Mouse (Mus musculus) cerebellum, adult 18-20 months (tissue): ENCODE measurements around the gene Fap.

Experiments
- DNase-seq, 2 experiments: peaks; one replicate each; pipeline ENCODE4 v3.0.0; 2021

The Fap gene

GRCm38 (mm10) chr2:62517790-62518189 is 56.1 kb downstream of the Fap start:
- no peak for DNase-seq

- DNase-seq: no peak
Measured at GRCm38 (mm10) chr2:62514477-62514876, 59.4 kb downstream of the Fap start.

DNA sequence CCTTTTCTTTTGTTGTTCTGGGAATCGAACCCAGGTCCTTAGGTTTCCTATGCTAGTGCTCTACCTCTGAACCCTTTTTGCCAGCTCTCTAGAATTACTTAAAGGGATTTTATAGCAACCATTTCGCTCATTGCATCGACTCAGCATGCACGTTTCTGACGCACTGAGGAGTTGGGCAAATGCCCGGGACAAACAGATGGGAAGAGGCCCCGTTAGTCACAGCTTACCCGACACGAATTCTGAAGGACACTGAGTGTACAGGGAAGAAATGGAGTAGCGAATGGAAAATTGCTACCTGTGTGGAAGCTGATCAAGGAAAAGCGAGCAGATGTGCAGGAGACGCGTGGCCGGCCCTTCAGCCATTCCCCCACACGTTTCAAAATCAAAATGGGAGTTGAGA is 60.4 kb downstream of the Fap start:
- DNase-seq: peak; percentile 44 to 58

DNA sequence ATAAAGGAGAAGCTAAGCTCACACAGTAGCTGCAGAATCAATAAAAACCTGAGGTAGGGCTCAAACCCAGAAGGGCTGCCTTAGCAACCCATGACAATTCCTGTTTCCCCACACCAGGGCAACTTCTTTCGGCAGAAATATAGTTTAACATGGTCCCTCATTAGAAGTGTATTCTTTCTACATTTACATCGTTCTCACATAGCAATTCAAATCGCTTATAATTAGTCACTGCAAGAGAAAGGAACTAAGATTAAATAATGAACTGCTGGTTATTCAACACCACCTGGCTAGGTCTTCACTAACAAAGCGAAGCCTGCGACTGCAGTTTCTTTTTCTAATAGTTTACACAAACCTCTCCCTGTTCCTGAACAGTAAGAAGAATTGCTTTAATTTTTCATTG is 66.7 kb downstream of the Fap start:
- DNase-seq: no peak

GRCm38 (mm10) chr2:62506441-62506840 is 67.4 kb downstream of the Fap start:
- no peak for DNase-seq

DNA sequence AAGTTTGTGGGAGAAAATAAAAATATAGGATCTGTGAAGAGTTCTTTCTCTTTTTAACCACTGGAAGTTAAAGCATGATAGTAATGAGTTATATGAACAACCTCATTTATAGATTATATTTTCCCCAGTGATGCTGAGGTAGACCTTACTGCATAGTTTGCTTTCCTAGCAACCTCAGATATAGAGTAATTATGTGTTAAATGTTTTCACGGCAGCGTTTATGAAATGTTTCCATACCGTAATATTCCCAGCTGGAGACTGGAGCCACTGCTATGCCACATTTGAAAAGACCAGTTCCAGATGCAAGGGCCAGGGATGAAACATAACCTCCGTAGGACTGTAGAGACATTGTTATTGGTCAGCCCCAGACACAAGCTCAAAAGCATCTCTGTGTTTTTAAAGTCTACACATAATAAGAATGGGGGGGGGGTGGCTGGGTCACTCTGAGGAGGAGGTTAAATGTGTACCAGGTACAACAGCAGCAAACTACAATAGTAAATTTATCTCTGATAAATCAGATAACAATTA is 69.5 kb downstream of the Fap start:
- no peak for DNase-seq

DNA sequence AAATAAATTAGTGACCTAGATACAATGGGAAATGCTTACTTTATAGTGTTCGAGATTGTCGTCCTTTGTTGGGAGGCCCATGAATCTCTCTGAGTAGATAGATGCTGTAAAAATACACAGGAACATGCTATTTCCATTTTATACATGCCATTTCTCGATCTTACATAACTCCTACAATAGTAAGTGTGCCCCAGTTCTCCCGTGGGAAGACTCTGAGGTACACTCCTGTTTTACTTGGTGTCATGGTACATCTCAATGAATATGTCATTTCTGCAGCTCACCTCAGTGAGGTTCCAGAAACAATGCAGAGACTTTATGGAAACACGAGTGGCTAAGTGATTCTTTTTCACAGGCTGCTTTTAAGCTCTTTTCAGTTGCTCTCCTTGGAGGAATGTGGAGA is 70.5 kb downstream of the Fap start:
- DNase-seq: no peak

DNA sequence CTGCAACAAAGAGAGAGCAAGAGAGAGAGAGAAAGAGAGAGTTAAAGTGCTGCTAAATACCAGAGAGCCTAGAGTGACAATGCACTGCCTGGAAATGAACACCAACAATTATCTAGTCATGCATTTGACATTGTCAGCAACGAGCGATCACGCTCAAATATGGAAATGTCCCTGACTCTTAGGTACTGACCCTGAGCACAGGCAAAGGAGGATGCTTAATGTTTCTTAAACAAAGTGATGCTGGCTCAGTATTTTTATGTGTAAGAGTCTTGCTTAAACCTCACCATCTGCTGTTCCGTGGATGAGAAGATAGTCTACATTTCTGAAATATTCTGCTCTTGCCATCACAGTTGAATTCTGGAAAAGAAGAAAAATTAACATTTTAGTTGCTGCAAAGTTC is 71.4 kb downstream of the Fap start:
- DNase-seq: no peak

DNA sequence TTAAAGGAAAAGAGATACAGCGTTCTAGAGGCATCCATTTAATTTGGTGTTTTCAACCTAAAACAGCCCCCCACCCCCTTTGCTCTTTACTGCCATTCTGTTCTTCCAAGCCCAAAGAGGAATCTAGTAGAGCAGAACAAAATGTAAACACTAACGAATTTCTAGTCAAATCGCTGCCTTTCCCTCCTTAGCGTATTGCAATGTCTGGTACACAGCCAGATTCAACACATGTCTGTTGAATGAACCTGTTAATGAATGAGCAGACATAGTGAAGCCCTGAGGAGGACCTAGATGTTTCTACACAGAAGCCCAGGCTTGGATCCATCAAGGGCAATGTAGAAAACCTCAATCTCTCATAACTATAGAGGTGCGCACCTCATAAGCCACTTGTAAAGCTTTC is 75.1 kb downstream of the Fap start:
- no peak for DNase-seq

GRCm38 (mm10) chr2:62498086-62498485 is 75.8 kb downstream of the Fap start:
- DNase-seq: no peak

DNA sequence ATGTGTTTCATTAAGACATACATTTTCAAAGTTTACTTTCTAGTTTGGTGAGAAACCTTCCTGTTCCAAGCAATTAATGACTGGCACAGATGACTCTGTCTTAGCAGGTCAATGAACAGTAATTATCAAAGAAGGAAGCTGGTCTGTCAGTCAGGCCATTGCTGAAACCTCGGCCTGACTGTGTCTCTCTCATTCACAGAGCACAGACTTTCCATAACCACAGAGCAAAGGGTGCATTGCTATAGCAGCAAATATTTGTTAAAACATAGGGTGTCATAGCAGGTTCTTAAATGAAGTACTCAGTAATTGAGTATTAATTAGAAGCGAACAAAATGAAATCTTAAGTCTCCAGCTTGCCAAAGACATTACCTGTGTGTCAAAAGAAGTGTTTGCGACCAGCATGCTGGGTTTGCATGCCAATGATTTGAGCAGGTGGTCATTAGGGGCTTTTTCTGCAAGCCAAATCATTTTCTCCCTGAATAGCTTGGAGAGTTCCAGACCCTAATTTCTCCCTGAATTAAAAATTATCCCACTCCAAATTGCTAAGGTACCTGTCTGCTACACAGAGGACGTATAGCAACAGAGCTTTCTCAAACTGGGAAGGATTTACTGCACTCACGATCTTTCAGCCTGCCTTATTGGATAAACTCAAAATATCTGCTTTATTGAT is 76.4 kb downstream of the Fap start:
- DNase-seq: no peak

DNA sequence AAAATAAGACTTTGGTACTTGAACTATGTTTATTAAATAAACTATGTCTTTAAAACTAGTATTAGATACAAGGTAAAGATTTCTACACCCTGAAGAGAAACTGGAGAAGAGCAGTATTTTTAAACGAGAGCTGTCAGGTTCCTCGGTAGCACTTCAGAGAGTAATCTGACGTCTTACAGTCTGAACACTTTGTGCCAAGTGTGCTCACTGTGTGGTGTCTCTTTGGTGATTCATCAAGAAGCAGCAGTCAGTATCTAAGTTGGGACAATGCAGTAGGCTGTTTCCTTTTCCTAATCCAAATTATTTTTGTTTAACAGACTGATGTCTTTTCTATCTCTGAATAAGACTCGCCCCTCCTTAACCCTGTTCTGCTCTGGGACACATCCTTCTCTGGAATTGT is 78.5 kb downstream of the Fap start:
- DNase-seq: no peak

GRCm38 (mm10) chr2:62489832-62490231 is 84.0 kb downstream of the Fap start:
- no peak for DNase-seq

DNA sequence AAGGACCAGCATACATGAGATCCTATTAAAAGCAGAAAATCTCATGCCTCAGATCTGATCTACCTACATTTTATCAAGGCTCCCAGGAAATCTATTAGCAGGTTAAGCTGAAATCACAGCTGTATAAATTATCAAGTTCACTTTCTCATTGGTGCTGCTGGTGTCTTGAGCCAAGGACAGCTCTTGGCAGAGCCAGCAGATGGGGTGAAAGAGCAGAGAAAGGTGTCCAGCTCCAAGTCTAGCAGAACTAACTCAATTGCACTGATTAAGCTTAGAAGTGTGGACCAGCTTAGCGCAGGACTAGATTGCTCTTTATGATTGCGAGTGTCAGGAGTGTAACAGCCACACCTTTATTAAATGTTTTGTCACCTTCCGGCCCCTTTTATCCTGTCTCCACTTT is 89.0 kb downstream of the Fap start:
- DNase-seq: no peak

- DNase-seq: no peak
Measured at GRCm38 (mm10) chr2:62483550-62483949, 90.3 kb downstream of the Fap start, which contains the start of gene Gcg. Gcg (minus strand) TSS chr2:62483650.

DNA sequence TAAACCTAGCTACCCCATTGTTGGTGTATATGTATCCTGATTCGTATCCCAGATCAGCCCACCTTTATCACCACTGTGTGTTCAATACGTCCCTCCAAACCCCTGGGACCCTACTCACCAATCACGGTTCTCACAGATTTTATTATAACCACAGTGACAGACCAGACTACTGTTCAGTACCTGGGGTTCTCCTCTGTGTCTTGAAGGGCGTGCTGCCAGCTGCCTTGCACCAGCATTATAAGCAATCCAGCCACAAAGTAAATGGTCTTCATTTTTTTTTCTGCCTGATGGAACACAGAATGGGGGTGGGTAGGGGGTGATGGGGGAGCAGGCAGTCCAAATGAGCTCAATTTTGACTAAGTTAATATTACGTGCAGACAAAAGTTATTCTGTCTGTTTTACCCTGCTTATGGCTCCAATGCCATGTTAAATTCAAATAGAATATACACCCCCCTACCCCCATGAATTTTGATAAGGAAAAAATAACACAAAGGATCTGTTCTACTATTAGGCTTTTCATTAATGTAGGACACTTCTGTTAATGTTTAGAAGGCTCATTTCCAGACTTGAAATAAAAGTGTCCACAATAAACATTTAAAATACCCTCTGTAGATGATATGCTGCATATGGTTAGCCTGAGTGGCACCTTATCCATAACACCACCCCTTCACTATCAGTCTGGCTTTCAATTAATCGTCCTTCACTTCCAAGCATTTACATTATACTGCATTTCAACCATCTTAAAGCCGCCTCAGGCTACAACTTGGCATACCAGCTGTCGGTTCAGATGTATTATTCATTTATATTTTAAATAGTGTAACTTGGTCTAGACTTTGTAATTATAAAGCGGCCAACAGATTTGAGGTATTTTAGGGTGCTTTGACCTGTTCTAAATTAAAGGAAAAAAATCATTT is 93.3 kb downstream of the Fap start:
- DNase-seq: no peak

DNA sequence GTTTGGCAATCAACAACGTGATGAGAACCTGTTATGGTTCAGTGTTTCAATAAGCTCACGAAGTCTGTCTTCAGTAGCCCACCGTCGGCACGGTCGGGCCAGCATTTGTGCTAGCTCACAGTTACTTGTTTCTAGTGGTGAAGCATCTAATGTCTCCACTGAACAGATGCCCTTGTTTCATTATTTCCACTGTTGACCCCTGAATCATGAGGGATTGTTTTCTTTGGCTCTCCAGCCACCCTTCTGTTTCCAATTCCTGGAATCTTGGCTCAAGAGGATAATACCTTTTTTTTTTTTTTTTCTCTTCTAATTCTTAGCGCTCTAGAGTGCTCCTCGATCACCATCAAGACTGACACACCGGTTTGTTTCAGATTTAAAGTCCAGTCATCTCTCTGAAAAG is 104.3 kb downstream of the Fap start:
- DNase-seq: no peak

- DNase-seq: no peak
Measured at GRCm38 (mm10) chr2:62463287-62463686, 110.6 kb downstream of the Fap start.

GRCm38 (mm10) chr2:62462174-62462573 is 111.7 kb downstream of the Fap start:
- no peak for DNase-seq

DNA sequence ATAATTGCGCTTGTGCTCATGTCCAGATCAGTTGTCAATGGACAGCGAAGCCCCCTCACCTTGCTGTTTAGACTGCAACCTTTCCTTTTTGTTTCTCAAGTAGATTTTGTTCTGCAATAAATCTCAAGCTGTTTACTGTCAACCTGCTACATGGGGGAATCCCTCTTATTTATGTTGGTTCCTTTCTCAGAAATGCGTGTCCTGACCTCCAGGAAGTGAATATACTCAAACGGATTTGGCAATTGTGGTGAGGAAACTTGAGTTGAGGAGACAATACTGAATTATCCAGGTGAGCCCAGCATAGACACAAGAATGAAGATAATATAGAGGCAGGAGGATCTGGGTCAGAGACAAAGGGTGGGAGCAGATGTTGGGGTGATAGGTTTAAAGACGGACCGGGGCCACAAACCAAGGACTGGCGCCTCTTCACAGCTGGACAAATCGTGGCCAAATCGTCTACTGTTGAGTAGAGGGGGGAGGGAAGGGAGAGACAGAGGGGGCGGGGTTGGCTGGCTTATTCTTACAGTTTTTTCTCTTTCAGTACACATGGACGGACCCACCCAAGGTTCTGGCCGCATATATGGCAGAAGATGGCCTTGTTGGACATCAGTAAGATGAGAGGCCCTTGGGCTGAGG is 112.9 kb downstream of the Fap start:
- no peak for DNase-seq

DNA sequence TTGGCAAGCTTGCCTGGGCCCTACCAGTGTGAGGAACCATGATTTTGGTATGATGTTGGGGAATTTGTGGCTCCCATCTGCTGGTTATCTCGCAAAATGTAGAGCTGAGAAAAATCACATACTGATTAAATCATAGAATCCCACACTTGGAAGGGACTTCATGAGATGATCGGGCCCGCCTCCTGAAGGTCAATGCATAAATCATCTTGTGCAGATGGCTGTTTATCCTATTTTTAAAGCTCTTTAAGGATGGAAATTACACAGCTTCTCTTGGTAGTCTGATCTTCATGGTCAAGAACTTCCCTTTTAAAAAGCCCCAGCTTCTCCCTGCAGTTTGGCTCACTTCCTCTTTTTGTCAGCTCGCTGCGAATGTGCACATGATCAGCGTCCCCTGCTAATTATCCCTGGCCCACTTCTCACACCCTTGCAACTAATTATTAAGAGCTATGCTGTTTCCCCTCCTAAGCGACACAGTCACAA is 113.6 kb downstream of the Fap start:
- DNase-seq: no peak

GRCm38 (mm10) chr2:62459241-62460174 is 114.4 kb downstream of the Fap start:
- no peak for DNase-seq
